Mouse (Mus musculus) olfactory bulb, adult 2 months (tissue): ENCODE measurements around the gene Glis3.

Experiments used
- CTCF ChIP-seq: fragments of 200-500 bp; IDR thresholded peaks from 2 replicates; pipeline ENCODE4 v1.5.1; 2012; ENCODE audit warnings: low read depth, mild to moderate bottlenecking, low read length, moderate library complexity; ENCODE audit not compliant: insufficient read depth
- POLR2A ChIP-seq: fragments of 200-500 bp; IDR thresholded peaks from 2 replicates; pipeline ENCODE4 v1.6.1; 2012; ENCODE audit warnings: mild to moderate bottlenecking, low read depth, low read length, moderate library complexity; ENCODE audit not compliant: insufficient read depth

GRCm38 (mm10) chr19:28559400-28559799 lies 120.5 kb downstream of the Glis3 start:
- TF ChIP-seq CTCF (no peak), POLR2A (no peak)
